Mouse (Mus musculus) E14TG2a.4 (cell line): Measurements from ENCODE around the gene BC005624.

Experiments used
- CTCF ChIP-seq: conservative IDR thresholded peaks from 2 replicates; pipeline ENCODE4 v1.5.1; 2014; ENCODE audit warnings: low read length
- NANOG ChIP-seq: IDR thresholded peaks from 2 replicates; pipeline ENCODE4 v1.6.1; 2014; ENCODE audit warnings: borderline replicate concordance, low read length, mixed read lengths

GRCm38 (mm10) chr2:31020202-31020601 is 38.2 kb upstream of the BC005624 start:
- TF ChIP-seq CTCF = no peak
- no peak for TF ChIP-seq NANOG
